Mouse (Mus musculus): Measurements from ENCODE around the gene Utp18. TPM values are rescaled to one million over a fixed set of nuclear protein-coding genes. Genes with fewer than 3 reads are reported as not detected.

Gene Utp18
- polyA plus RNA-seq, 1 experiment = 13.8 TPM

- H3K9me3 ChIP-seq = no peaks in the 10 kb centered on the region
- H3K27me3 ChIP-seq (replicated peaks) = no peaks in the 10 kb centered on the region
- peaks cover 38% of the 10 kb centered on the region for H3K36me3 ChIP-seq (replicated peaks; ENCODE audit: low read length)
- TF ChIP-seq FLI1 (IDR thresholded peaks at IDR 0.05; ENCODE audit: low read length) (no peak), GATA1 (IDR thresholded peaks at IDR 0.05; ENCODE audit: borderline replicate concordance, low read length) (no peak)
- H3K4me1 ChIP-seq = peaks cover 44% of the 10 kb centered on the region
- peak overlapping the region; percentile 96 for H3K4me3 ChIP-seq (replicated peaks)
Measured at GRCm38 (mm10) chr11:93884901-93885571, 530 bp downstream of the Utp18 start.

GRCm38 (mm10) chr11:93884068-93884467 lies 1.5 kb downstream of the Utp18 start:
- TF ChIP-seq GATA1 (IDR thresholded peaks at IDR 0.05; ENCODE audit: borderline replicate concordance, low read length) = no peak
- TF ChIP-seq FLI1 (IDR thresholded peaks at IDR 0.05; ENCODE audit: low read length) = no peak
- peaks cover 39% of the 10 kb centered on the region for H3K4me1 ChIP-seq
- no peaks in the 10 kb centered on the region for H3K9me3 ChIP-seq
- peaks cover 47% of the 10 kb centered on the region for H3K36me3 ChIP-seq (replicated peaks; ENCODE audit: low read length)
- H3K27me3 ChIP-seq (replicated peaks) = no peaks in the 10 kb centered on the region
- peak overlapping the region; percentile 96 for H3K4me3 ChIP-seq (replicated peaks)

GRCm38 (mm10) chr11:93862638-93863037 lies 22.9 kb downstream of the Utp18 start:
- H3K27me3 ChIP-seq (replicated peaks) = no peaks in the 10 kb centered on the region
- peaks cover 81% of the 10 kb centered on the region for H3K36me3 ChIP-seq (replicated peaks; ENCODE audit: low read length)
- H3K4me1 ChIP-seq = no peaks in the 10 kb centered on the region
- no peak for TF ChIP-seq GATA1 (IDR thresholded peaks at IDR 0.05; ENCODE audit: borderline replicate concordance, low read length)
- no peak for TF ChIP-seq FLI1 (IDR thresholded peaks at IDR 0.05; ENCODE audit: low read length)
- no peaks in the 10 kb centered on the region for H3K9me3 ChIP-seq
- no peak overlapping the region for H3K4me3 ChIP-seq (replicated peaks)

- Histone ChIP-seq H3K36me3 (replicated peaks; ENCODE audit: low read length) (peaks cover 76% of the 10 kb centered on the region), H3K27me3 (replicated peaks) (no peaks in the 10 kb centered on the region)
Measured at GRCm38 (mm10) chr11:93862045-93862623, 23.4 kb downstream of the Utp18 start.

GRCm38 (mm10) chr11:93861193-93861592 lies 24.4 kb downstream of the Utp18 start:
- TF ChIP-seq FLI1 (IDR thresholded peaks at IDR 0.05; ENCODE audit: low read length) (no peak), GATA1 (IDR thresholded peaks at IDR 0.05; ENCODE audit: borderline replicate concordance, low read length) (no peak)
- no peaks in the 10 kb centered on the region for H3K27me3 ChIP-seq (replicated peaks)

More at GRCm38 (mm10) chr11:93862045-93862623, 23.4 kb downstream of the Utp18 start:
- no peaks in the 10 kb centered on the region for H3K9me3 ChIP-seq
- no peak overlapping the region for H3K4me3 ChIP-seq (replicated peaks)
- TF ChIP-seq FLI1 (IDR thresholded peaks at IDR 0.05; ENCODE audit: low read length) (no peak), GATA1 (IDR thresholded peaks at IDR 0.05; ENCODE audit: borderline replicate concordance, low read length) (no peak)
- no peaks in the 10 kb centered on the region for H3K4me1 ChIP-seq

GRCm38 (mm10) chr11:93860540-93861172 lies 24.9 kb downstream of the Utp18 start:
- Histone ChIP-seq H3K4me3 (replicated peaks) (no peak overlapping the region), H3K4me1 (peaks cover 6% of the 10 kb centered on the region; the same call in 1 of the 2 replicates), H3K36me3 (replicated peaks; ENCODE audit: low read length) (peaks cover 61% of the 10 kb centered on the region), H3K9me3 (no peaks in the 10 kb centered on the region), H3K27me3 (replicated peaks) (no peaks in the 10 kb centered on the region)
- no peak for TF ChIP-seq FLI1 (IDR thresholded peaks at IDR 0.05; ENCODE audit: low read length)
- TF ChIP-seq GATA1 (IDR thresholded peaks at IDR 0.05; ENCODE audit: borderline replicate concordance, low read length) = no peak

More at GRCm38 (mm10) chr11:93861193-93861592, 24.4 kb downstream of the Utp18 start:
- peaks cover 6% of the 10 kb centered on the region; the same call in 1 of the 2 replicates for H3K4me1 ChIP-seq
- H3K4me3 ChIP-seq (replicated peaks) = no peak overlapping the region
- peaks cover 67% of the 10 kb centered on the region for H3K36me3 ChIP-seq (replicated peaks; ENCODE audit: low read length)
- H3K9me3 ChIP-seq = no peaks in the 10 kb centered on the region

GRCm38 (mm10) chr11:93856284-93856955 lies 29.1 kb downstream of the Utp18 start:
- H3K9me3 ChIP-seq = no peaks in the 10 kb centered on the region
- peaks cover 3% of the 10 kb centered on the region for H3K27me3 ChIP-seq (replicated peaks)
- TF ChIP-seq FLI1 (IDR thresholded peaks at IDR 0.05; ENCODE audit: low read length) (no peak), GATA1 (IDR thresholded peaks at IDR 0.05; ENCODE audit: borderline replicate concordance, low read length) (no peak)
- H3K36me3 ChIP-seq (replicated peaks; ENCODE audit: low read length) = peaks cover 29% of the 10 kb centered on the region
- peaks cover 6% of the 10 kb centered on the region; the same call in 1 of the 2 replicates for H3K4me1 ChIP-seq
- no peak overlapping the region for H3K4me3 ChIP-seq (replicated peaks)

GRCm38 (mm10) chr11:93852546-93852945 lies 33.0 kb downstream of the Utp18 start:
- H3K4me3 ChIP-seq (replicated peaks) = no peak overlapping the region
- peaks cover 11% of the 10 kb centered on the region for H3K27me3 ChIP-seq (replicated peaks)
- no peak for TF ChIP-seq FLI1 (IDR thresholded peaks at IDR 0.05; ENCODE audit: low read length)
- no peak for TF ChIP-seq GATA1 (IDR thresholded peaks at IDR 0.05; ENCODE audit: borderline replicate concordance, low read length)
- H3K9me3 ChIP-seq = no peaks in the 10 kb centered on the region
- H3K4me1 ChIP-seq = peaks cover 6% of the 10 kb centered on the region; the same call in 1 of the 2 replicates
- H3K36me3 ChIP-seq (replicated peaks; ENCODE audit: low read length) = no peaks in the 10 kb centered on the region

- Histone ChIP-seq H3K4me3 (replicated peaks) (no peak overlapping the region), H3K4me1 (no peaks in the 10 kb centered on the region), H3K27me3 (replicated peaks) (peaks cover 15% of the 10 kb centered on the region), H3K9me3 (no peaks in the 10 kb centered on the region), H3K36me3 (replicated peaks; ENCODE audit: low read length) (no peaks in the 10 kb centered on the region)
- no peak for TF ChIP-seq GATA1 (IDR thresholded peaks at IDR 0.05; ENCODE audit: borderline replicate concordance, low read length)
- TF ChIP-seq FLI1 (IDR thresholded peaks at IDR 0.05; ENCODE audit: low read length) = no peak
Measured at GRCm38 (mm10) chr11:93847342-93847741, 38.2 kb downstream of the Utp18 start.
